Mouse (Mus musculus): ENCODE results near the gene Rpl19.

The Rpl19 gene

GRCm38 (mm10) chr11:97998898-97999608, 27.5 kb upstream of the Rpl19 start:
- in situ Hi-C loops (cut with MseI, MboI) = no loop called here

GRCm38 (mm10) chr11:97999748-98000147, 26.8 kb upstream of the Rpl19 start:
- in situ Hi-C loops (cut with MseI, MboI) = no loop called here

GRCm38 (mm10) chr11:98000378-98001140, 26.0 kb upstream of the Rpl19 start:
- in situ Hi-C loops (cut with MseI, MboI) = no loop called here

GRCm38 (mm10) chr11:98001351-98001824, 25.1 kb upstream of the Rpl19 start:
- in situ Hi-C loops (cut with MseI, MboI) = no loop called here

GRCm38 (mm10) chr11:98001986-98002385, 24.5 kb upstream of the Rpl19 start:
- in situ Hi-C loops (cut with MseI, MboI) = no loop called here

GRCm38 (mm10) chr11:98002627-98003026, 23.9 kb upstream of the Rpl19 start:
- in situ Hi-C loops (cut with MseI, MboI) = no loop called here

GRCm38 (mm10) chr11:98003171-98003671, 23.3 kb upstream of the Rpl19 start:
- in situ Hi-C loops (cut with MseI, MboI) = no loop called here

GRCm38 (mm10) chr11:98004161-98004560, 22.3 kb upstream of the Rpl19 start:
- in situ Hi-C loops (cut with MseI, MboI) = no loop called here

GRCm38 (mm10) chr11:98005076-98005475, 21.4 kb upstream of the Rpl19 start:
- in situ Hi-C loops (cut with MseI, MboI) = no loop called here

- in situ Hi-C loops (cut with MseI, MboI) = no loop called here
Observed at GRCm38 (mm10) chr11:98005686-98006085, 20.8 kb upstream of the Rpl19 start.

- in situ Hi-C loops (cut with MseI, MboI) = no loop called here
Observed at GRCm38 (mm10) chr11:98008087-98008486, 18.4 kb upstream of the Rpl19 start.

- in situ Hi-C loops (cut with MseI, MboI) = no loop called here
Observed at GRCm38 (mm10) chr11:98011716-98012115, 14.8 kb upstream of the Rpl19 start.

GRCm38 (mm10) chr11:98012831-98013230, 13.7 kb upstream of the Rpl19 start:
- in situ Hi-C loops (cut with MseI, MboI) = no loop called here

GRCm38 (mm10) chr11:98016177-98016576, 10.3 kb upstream of the Rpl19 start:
- in situ Hi-C loops (cut with MseI, MboI) = no loop called here

GRCm38 (mm10) chr11:98016824-98017223, 9.7 kb upstream of the Rpl19 start:
- in situ Hi-C loops (cut with MseI, MboI) = no loop called here

GRCm38 (mm10) chr11:98018222-98018621, 8.3 kb upstream of the Rpl19 start:
- in situ Hi-C loops (cut with MseI, MboI) = no loop called here

GRCm38 (mm10) chr11:98018858-98019641, 7.5 kb upstream of the Rpl19 start:
- in situ Hi-C loops (cut with MseI, MboI) = no loop called here

- in situ Hi-C loops (cut with MseI, MboI) = no loop called here
Observed at GRCm38 (mm10) chr11:98019883-98020610, 6.5 kb upstream of the Rpl19 start.

GRCm38 (mm10) chr11:98020710-98021109, 5.8 kb upstream of the Rpl19 start:
- in situ Hi-C loops (cut with MseI, MboI) = no loop called here

GRCm38 (mm10) chr11:98021118-98021517, 5.4 kb upstream of the Rpl19 start:
- in situ Hi-C loops (cut with MseI, MboI) = no loop called here

- in situ Hi-C loops (cut with MseI, MboI) = no loop called here
Observed at GRCm38 (mm10) chr11:98021565-98022252, 4.8 kb upstream of the Rpl19 start.

All from mouse trophoblast stem cell (cell line).